Comparison of ENCODE assay signal across 25 mouse cellular contexts in the genomic region with DNA sequence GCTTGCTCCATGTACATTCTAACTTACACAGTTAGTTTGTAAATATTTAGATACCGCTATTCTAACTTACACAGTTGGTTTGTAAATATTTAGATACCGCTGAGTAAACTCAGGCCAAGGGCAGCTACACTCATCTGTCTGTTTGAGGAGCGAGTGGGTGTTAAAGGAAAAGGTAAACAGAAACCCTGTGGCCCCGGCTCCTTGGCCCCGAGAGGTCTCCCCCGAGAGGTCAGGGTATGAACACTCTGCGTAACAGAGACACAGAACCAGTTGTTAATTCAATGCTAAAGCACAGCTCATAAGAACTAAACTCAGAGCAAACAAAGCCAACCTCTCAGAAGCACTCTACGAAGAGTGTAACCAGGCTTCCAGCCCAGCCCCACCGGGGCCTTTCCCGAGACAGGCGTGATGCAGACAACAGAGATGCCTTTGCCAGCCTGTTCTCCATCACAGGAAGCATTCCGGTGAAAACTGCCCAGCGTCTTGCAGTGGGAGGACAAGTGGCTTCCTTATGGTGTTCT. TPM values are rescaled to one million over a fixed set of nuclear protein-coding genes. Genes with fewer than 3 reads are reported as not detected.
A peak's percentile ranks its signal among the peaks of the same experiment; 100 is the strongest.
DNase-seq lines count a peak whose midpoint lies in the region; ATAC-seq and TF ChIP-seq lines count a peak whose summit lies in the region.
"Had no signal": no experiment of that assay in that cellular context is flagged by ENCODE, and none has a peak within 500 bp of the region (broad histone marks: within the 10 kb centered on the region; RNA-seq: fewer than 3 reads in every experiment).

No protein-coding gene starts in this region.

- H3K4me1 ChIP-seq in liver, adult 2 months (ENCODE audit: control insufficient read depth, insufficient read depth, low read length), result no peaks in the 10 kb centered on the region
- peaks cover 11% of the 10 kb centered on the region for H3K4me1 ChIP-seq in embryonic facial prominence, embryonic 10.5 days
- H3K4me1 ChIP-seq in liver, embryonic 11.5 days (replicated peaks; ENCODE audit: control insufficient read depth, insufficient read depth, low read length), result peaks cover 7% of the 10 kb centered on the region
- H3K4me1 ChIP-seq in stomach, embryonic 15.5 days, result no peaks in the 10 kb centered on the region; the same call in 1 of the 2 replicates

- H3K4me3 ChIP-seq in liver, adult 2 months (ENCODE audit: insufficient read depth, low read depth, low read length), result no peak overlapping the region
- H3K4me3 ChIP-seq in embryonic facial prominence, embryonic 10.5 days, result no peak overlapping the region
- no peak overlapping the region for H3K4me3 ChIP-seq in liver, embryonic 11.5 days (ENCODE audit: low read depth, low read length)
- H3K4me3 ChIP-seq in stomach, embryonic 15.5 days (replicated peaks), result no peak overlapping the region
- H3K4me3 ChIP-seq: embryonic facial prominence, embryonic 13.5 days; forebrain, embryonic 15.5 days; heart, embryonic 15.5 days had no signal

- H3K36me3 ChIP-seq in liver, adult 2 months (ENCODE audit: control insufficient read depth, insufficient read depth, low read length), result no peaks in the 10 kb centered on the region
- H3K36me3 ChIP-seq in embryonic facial prominence, embryonic 10.5 days (replicated peaks), result no peaks in the 10 kb centered on the region
- no peaks in the 10 kb centered on the region for H3K36me3 ChIP-seq in liver, embryonic 11.5 days (ENCODE audit: control insufficient read depth, insufficient read depth, low read length)
- no peaks in the 10 kb centered on the region for H3K36me3 ChIP-seq in stomach, embryonic 15.5 days
- H3K36me3 ChIP-seq: embryonic facial prominence, embryonic 13.5 days; forebrain, embryonic 15.5 days had no signal

- H3K4me2 ChIP-seq in liver, embryonic 11.5 days, result no peak overlapping the region
- no peak overlapping the region for H3K4me2 ChIP-seq in stomach, embryonic 15.5 days
- H3K4me2 ChIP-seq: embryonic facial prominence, embryonic 13.5 days; forebrain, embryonic 15.5 days; heart, embryonic 15.5 days had no signal

- no peak overlapping the region for H3K9ac ChIP-seq in liver, adult 2 months (ENCODE audit: low read depth, low read length)
- no peak overlapping the region for H3K9ac ChIP-seq in liver, embryonic 11.5 days (ENCODE audit: low read depth, low read length)
- no peak overlapping the region for H3K9ac ChIP-seq in stomach, embryonic 15.5 days
- H3K9ac ChIP-seq: embryonic facial prominence, embryonic 13.5 days; forebrain, embryonic 15.5 days; heart, embryonic 15.5 days had no signal

- peak; percentile 36 for DNase-seq in liver, adult 2 months (ENCODE audit: extremely low read depth, low read depth, low spot score)
- no peak for DNase-seq in liver
- peak; percentile 34 for DNase-seq in embryonic facial prominence, embryonic 10.5 days (ENCODE audit: low spot score)
- DNase-seq in liver, embryonic 11.5 days (ENCODE audit: low spot score), result no peak
- DNase-seq in adrenal gland, postnatal 25 days, result no peak
- DNase-seq: adrenal gland, postnatal 14 days; cerebellum, adult 18-20 months; gastrocnemius, postnatal 25 days; kidney, adult 9 months; kidney, postnatal 36 days; lung, adult 2 months; retina, postnatal 1 day; thymus, postnatal 36 days had no signal

- ATAC-seq in liver, embryonic 11.5 days (replicated peaks; ENCODE audit: low FRiP score), result peak; percentile 47
- ATAC-seq in stomach, embryonic 15.5 days (ENCODE audit: insufficient read depth, low FRiP score, low read depth), result peak; percentile 59
- ATAC-seq in frontal cortex, adult (ENCODE audit: low TSS enrichment), result no peak
- ATAC-seq: forebrain, embryonic 15.5 days had no signal

- TF ChIP-seq CTCF in liver, adult 2 months (IDR thresholded peaks at IDR 0.05; ENCODE audit: low read depth, low read length), result no peak

- no peaks in the 10 kb centered on the region for H3K9me3 ChIP-seq in embryonic facial prominence, embryonic 10.5 days
- H3K9me3 ChIP-seq in liver, embryonic 11.5 days (ENCODE audit: control insufficient read depth, low read length), result no peaks in the 10 kb centered on the region
- no peaks in the 10 kb centered on the region for H3K9me3 ChIP-seq in stomach, embryonic 15.5 days
- H3K9me3 ChIP-seq: embryonic facial prominence, embryonic 13.5 days; forebrain, embryonic 15.5 days; heart, embryonic 15.5 days had no signal

- H3K27ac ChIP-seq in liver, adult 2 months (replicated peaks; ENCODE audit: insufficient read depth, low read depth, low read length), result no peak overlapping the region
- H3K27ac ChIP-seq in embryonic facial prominence, embryonic 10.5 days (replicated peaks), result no peak overlapping the region
- no peak overlapping the region for H3K27ac ChIP-seq in liver, embryonic 11.5 days (ENCODE audit: low read depth, low read length)
- no peak overlapping the region; the same call in 1 of the 2 replicates for H3K27ac ChIP-seq in stomach, embryonic 15.5 days
- H3K27ac ChIP-seq: embryonic facial prominence, embryonic 13.5 days; forebrain, embryonic 15.5 days; heart, embryonic 15.5 days had no signal

- 23% methylated on average over 13 of the region's 13 CpGs for WGBS in liver, adult 2 months
- 64% methylated on average over 13 of the region's 13 CpGs for WGBS in embryonic facial prominence, embryonic 10.5 days
- 62% methylated on average over 13 of the region's 13 CpGs for WGBS in liver, embryonic 11.5 days
- 34% methylated on average over 13 of the region's 13 CpGs for WGBS in stomach, embryonic 15.5 days

- TF ChIP-seq POLR2A in liver, adult 2 months (IDR thresholded peaks at IDR 0.05; ENCODE audit: extremely low read depth, insufficient read depth, low read length), result no peak

- no peaks in the 10 kb centered on the region for H3K79me2 ChIP-seq in liver, adult 2 months (ENCODE audit: control insufficient read depth, insufficient read depth, low read length)

- no peaks in the 10 kb centered on the region for H3K27me3 ChIP-seq in liver, adult 2 months (ENCODE audit: control insufficient read depth, insufficient read depth, low read length)
- no peaks in the 10 kb centered on the region for H3K27me3 ChIP-seq in embryonic facial prominence, embryonic 10.5 days (replicated peaks; ENCODE audit: low read depth, poor library complexity, severe bottlenecking)
- no peaks in the 10 kb centered on the region; the same call in 1 of the 2 replicates for H3K27me3 ChIP-seq in liver, embryonic 11.5 days (replicated peaks; ENCODE audit: control insufficient read depth, insufficient read depth, low read length)
- no peaks in the 10 kb centered on the region for H3K27me3 ChIP-seq in stomach, embryonic 15.5 days (replicated peaks)
- H3K27me3 ChIP-seq: CH12.LX; embryonic facial prominence, embryonic 13.5 days; forebrain, embryonic 15.5 days; heart, embryonic 15.5 days had no signal

RNA-seq across cellular contexts. Expression of gene Tm6sf1, which starts 13.8 kb away (rescaled TPM):
- 4.7 and 6.2 TPM in 2 replicates for total RNA-seq in liver, adult 2 months (2014; rRNA removed)
- 3.3 and 4.9 TPM in 2 replicates for polyA plus RNA-seq in liver, adult 2 months (2012; rRNA removed)
- 10.7 and 12.2 TPM in 2 replicates for polyA plus RNA-seq in embryonic facial prominence, embryonic 10.5 days (2016; fragmentation: Nextera tagmentation; extraction: Ambion mirVana)
- 12.1 and 12.5 TPM in 2 replicates for polyA plus RNA-seq in liver, embryonic 11.5 days (2014; fragmentation: Nextera tagmentation; extraction: Ambion mirVana)
- polyA plus RNA-seq in stomach, embryonic 15.5 days (2015; fragmentation: Nextera tagmentation; extraction: Ambion mirVana), result 11.1 and 15.2 TPM in 2 replicates
- 11.6 and 12.4 TPM in 2 replicates for total RNA-seq in adrenal gland, postnatal 25 days (2021)

RNA-seq across cellular contexts. Expression of gene Gm10160, which starts 17.0 kb away (rescaled TPM):
- total RNA-seq in liver, adult 2 months (2014; rRNA removed), result not detected in 2 replicates
- not detected in 2 replicates for polyA plus RNA-seq in liver, adult 2 months (2012; rRNA removed)
- polyA plus RNA-seq in embryonic facial prominence, embryonic 10.5 days (2016; fragmentation: Nextera tagmentation; extraction: Ambion mirVana), result not detected in 2 replicates
- polyA plus RNA-seq in liver, embryonic 11.5 days (2014; fragmentation: Nextera tagmentation; extraction: Ambion mirVana), result not detected in 2 replicates
- not detected in 2 replicates for polyA plus RNA-seq in stomach, embryonic 15.5 days (2015; fragmentation: Nextera tagmentation; extraction: Ambion mirVana)
- not detected in 2 replicates for total RNA-seq in adrenal gland, postnatal 25 days (2021)
- total RNA-seq: adrenal gland, postnatal 14 days; CH12.LX; gastrocnemius, postnatal 25 days; heart, adult 8-10 months; hematopoietic stem cell, adult 5-6 weeks; left cerebral cortex, adult 8-10 months; megakaryocyte-erythroid progenitor cell, adult 5-6 weeks; MEL had no signal
- polyA plus RNA-seq: embryonic facial prominence, embryonic 13.5 days; forebrain, embryonic 15.5 days; heart, embryonic 15.5 days; limb, embryonic 11.5 days; lung, adult 2 months had no signal

RNA-seq across cellular contexts. Expression of gene Btbd1, which starts 43.3 kb away (rescaled TPM):
- 29.9 and 31.7 TPM in 2 replicates for total RNA-seq in liver, adult 2 months (2014; rRNA removed)
- polyA plus RNA-seq in liver, adult 2 months (2012; rRNA removed), result 12.5 and 13.3 TPM in 2 replicates
- polyA plus RNA-seq in embryonic facial prominence, embryonic 10.5 days (2016; fragmentation: Nextera tagmentation; extraction: Ambion mirVana), result 56.2 and 58.9 TPM in 2 replicates
- 52.0 and 52.7 TPM in 2 replicates for polyA plus RNA-seq in liver, embryonic 11.5 days (2014; fragmentation: Nextera tagmentation; extraction: Ambion mirVana)
- polyA plus RNA-seq in stomach, embryonic 15.5 days (2015; fragmentation: Nextera tagmentation; extraction: Ambion mirVana), result 58.2 and 67.0 TPM in 2 replicates
- 113 and 119 TPM in 2 replicates for total RNA-seq in adrenal gland, postnatal 25 days (2021)

Comparison
In these comparisons a context has a peak if more than half of its experiments do, and no peak if none do; other contexts are left out.
1. DNase-seq: peak in liver, adult 2 months (single experiment) and embryonic facial prominence, embryonic 10.5 days (single experiment); none in liver (single experiment), liver, embryonic 11.5 days (single experiment) and adrenal gland, postnatal 25 days (single experiment).